Mouse (Mus musculus): ENCODE results near the gene C2.

The C2 gene

GRCm38 (mm10) chr17:34884704-34885103 lies 13.4 kb downstream of the C2 start:
- intact Hi-C loops (cut with DNase I): no loop called here

GRCm38 (mm10) chr17:34883332-34883731 lies 14.7 kb downstream of the C2 start:
- intact Hi-C loops (cut with DNase I): no loop called here

- intact Hi-C loops (cut with DNase I): no loop called here
These were observed 16.3 kb downstream of the C2 start, which contains the start of gene Gm20547 for GRCm38 (mm10) chr17:34881683-34882310. Gene Gm20547 (minus strand): TSS chr17:34882042.

- intact Hi-C loops (cut with DNase I): no loop called here
These were observed 16.9 kb downstream of the C2 start for GRCm38 (mm10) chr17:34881166-34881565.

DNA sequence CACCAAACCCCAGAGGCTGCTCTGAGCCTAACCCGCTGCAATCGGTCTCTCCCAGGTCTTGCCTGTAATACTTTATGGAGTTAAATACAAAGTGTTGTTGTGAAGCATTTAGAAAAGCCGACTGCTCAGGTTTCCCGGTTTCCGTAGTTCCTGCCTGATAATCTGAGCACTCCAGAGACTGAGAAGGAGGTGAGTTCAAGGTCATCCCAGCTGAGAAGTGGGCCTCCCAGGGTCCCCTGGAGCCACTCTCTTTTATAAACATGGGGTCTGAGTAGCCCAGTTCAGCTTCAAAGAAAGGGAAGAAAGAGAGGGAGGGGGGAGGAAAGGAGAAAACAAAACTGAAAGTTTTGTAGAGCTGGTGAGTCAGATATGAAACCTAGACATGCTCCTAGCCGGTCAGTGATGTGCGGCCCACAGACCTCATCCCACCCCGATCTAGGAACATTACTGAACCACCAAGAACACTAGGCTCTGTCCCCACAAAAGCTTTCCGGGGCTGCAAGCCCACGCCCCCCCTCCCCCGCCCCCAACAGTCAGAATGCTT lies 18.7 kb downstream of the C2 start, which contains the start of gene Zbtb12:
Zbtb12 (plus strand) TSS at position 148 of the 544 bp plus-strand sequence.
- intact Hi-C loops (cut with DNase I): no loop called here

GRCm38 (mm10) chr17:34874321-34874720 lies 23.7 kb downstream of the C2 start:
- intact Hi-C loops (cut with DNase I): no loop called here

- intact Hi-C loops (cut with DNase I): no loop called here
These were observed 32.1 kb downstream of the C2 start for GRCm38 (mm10) chr17:34865981-34866380.

GRCm38 (mm10) chr17:34862416-34863081 lies 35.5 kb downstream of the C2 start, which contains the start of gene Cfb:
Gene Cfb (minus strand): TSS chr17:34862518.
- intact Hi-C loops (cut with DNase I): no loop called here

- intact Hi-C loops (cut with DNase I): no loop called here
These were observed 36.2 kb downstream of the C2 start for GRCm38 (mm10) chr17:34861704-34862415.

- intact Hi-C loops (cut with DNase I): no loop called here
These were observed 37.6 kb downstream of the C2 start for GRCm38 (mm10) chr17:34860514-34860913.

GRCm38 (mm10) chr17:34858670-34859069 lies 39.4 kb downstream of the C2 start:
- intact Hi-C loops (cut with DNase I): loop anchor here (5.0 kb wide), 2 partner anchors 39 to 54 kb away; partner anchors contain the start of genes C2, Ehmt2 and Slc44a4

GRCm38 (mm10) chr17:34855825-34856224 lies 42.2 kb downstream of the C2 start:
- intact Hi-C loops (cut with DNase I): loop anchor here (5.0 kb wide), 2 partner anchors 41 to 56 kb away; partner anchors contain the start of genes C2, Ehmt2 and Slc44a4

GRCm38 (mm10) chr17:34854761-34855160 lies 43.3 kb downstream of the C2 start:
- intact Hi-C loops (cut with DNase I): loop anchor here (5.0 kb wide), 2 partner anchors 43 to 58 kb away; partner anchors contain the start of genes C2, Ehmt2 and Slc44a4

DNA sequence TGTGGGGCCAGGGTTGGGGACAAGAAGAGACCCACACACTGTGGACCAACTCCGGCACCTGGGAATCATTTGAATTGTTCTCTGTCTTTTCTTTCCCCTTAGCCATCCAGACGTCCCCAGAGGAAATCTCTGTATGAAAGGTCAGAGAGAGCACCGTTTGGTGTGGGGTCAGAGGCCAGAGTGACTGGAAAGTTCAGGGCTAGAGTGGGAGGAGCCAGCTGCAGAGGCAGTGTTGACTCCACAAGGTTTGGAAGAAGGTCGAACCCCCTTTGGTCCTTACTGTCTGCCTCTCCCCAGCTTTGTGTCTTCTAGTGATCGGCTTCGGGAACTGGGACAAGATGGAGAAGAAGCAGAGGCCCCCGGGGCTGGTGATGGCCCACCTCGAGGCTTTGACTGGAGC lies 44.6 kb downstream of the C2 start:
- intact Hi-C loops (cut with DNase I): no loop called here

DNA sequence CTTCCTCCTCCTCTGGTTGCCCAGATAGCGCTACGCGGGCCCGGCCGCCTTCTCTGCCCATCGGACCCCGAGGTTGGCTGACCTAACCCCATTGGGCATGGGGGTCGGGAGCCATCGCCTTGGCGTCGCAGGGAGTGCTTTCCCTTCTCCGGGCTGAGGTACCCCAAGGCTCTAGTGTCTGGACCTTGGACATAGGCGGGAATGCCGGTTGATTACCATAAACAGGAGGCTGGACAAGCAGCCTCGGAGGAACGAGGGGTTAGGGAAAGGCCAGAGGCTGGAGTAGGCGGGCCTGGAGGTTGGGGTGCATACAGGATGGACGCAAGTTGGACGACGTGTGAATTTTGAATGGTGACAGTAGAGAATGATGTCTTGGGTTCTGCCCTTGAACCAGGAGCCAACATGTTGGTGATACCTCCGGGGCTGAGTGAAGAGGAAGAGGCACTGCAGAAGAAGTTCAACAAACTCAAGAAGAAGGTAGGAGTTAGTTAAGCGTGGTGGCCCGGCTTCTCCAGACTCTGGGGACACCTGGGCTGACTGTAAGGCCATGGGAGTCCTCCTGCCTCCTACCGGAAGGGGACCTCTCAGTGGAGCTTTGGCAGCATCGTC lies 47.4 kb downstream of the C2 start:
- intact Hi-C loops (cut with DNase I): no loop called here

DNA sequence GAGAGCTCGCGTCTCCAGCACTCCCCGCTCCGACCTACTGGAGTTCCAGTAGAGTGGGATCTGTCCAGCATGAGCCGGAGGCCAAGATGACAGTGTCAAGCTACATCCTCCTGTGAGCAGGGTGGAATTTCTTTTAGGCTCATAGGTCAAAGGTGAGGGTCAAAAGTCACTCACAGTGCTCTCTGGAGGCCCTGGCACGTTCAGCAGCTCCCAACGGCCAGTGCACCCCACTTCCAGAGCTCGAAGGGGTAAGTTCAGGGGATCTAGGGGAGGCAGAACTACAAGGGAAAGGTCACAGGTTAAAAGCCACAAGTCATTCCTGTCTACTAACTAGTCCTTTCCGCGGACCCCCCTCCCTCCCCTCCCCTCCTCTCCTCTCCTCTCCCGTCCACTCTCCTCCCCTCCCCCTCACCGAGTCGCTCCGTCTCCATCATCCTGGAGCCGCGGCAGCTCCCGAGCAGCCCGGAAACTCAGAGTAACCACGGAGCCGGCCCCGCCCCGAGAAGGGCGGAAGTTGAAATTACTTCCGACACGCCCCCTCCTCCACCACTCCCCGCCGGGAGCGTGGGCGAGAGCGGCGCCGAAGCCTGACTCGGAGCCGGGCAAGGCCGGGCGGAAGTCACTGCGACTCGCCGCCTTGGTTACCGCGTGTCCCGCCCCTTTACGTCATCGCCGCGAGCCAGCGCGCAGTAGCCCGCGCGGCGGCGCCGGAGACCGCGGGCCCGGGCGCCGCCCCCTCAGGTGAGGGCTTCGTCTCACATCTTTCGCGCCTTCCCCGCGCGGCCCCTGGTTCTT lies 48.1 kb downstream of the C2 start, which contains the start of the genes Skiv2l and Nelfe:
Skiv2l (minus strand) TSS at position 489 of the 795 bp plus-strand sequence.
Nelfe (plus strand) TSS at position 670 of the 795 bp plus-strand sequence.
- intact Hi-C loops (cut with DNase I): no loop called here

DNA sequence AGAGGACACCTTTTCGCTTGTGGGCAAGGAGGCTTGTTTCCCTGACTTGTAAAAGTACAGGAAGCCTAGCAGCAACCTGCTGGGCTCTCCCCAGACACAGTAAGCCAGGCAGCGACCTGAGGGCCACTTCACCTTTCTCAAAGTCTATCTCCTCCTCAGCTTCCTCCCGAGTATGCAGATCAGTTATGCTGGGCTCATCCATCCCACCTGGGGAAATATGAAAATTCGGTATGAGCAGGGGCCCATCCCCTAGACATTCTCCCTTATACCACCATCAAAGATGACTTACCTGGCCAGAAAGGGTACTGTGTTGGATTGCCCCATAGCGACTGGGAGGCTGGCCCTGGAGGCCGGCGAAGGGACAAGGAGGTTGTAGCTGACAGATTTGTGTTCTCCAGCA lies 50.5 kb downstream of the C2 start:
- intact Hi-C loops (cut with DNase I): no loop called here

DNA sequence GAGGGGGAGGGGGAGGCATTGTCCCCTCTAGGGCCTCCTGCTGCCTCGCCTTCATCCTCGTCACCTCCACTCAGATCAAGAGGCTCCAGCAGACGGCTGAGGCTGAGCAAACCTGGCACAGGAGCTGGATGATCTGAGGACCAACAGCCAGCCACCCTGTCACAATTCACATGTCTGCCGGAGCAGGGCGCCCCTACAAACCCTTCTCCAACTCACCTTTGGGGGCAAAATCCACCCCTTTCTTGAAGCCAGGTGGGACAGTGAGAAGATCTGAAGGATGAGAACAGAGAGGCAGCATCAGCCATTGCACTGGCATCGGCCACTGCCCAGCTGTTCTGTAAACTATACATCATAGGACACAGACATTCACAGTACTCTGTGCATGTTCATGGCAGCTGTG lies 50.9 kb downstream of the C2 start:
- intact Hi-C loops (cut with DNase I): no loop called here

DNA sequence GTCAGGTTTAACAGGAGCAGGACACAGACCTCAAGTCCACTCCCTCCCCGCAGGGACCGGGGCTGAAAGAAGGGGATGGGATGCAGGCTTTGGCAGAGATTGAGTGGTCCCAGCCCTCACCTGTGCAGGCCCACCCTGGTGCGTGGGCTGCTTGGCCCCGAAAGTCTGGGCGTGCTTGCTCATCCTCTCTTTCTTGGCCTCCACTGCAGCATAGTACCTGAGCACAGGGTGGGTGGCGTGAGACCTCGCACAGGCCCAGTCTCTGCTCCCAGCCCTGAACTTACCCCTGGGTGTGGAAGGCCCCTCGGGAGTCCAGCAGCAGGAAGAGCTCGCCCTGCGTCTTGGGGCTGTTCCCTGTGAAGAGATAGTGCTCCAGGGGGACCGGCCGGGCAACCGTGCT lies 53.2 kb downstream of the C2 start:
- intact Hi-C loops (cut with DNase I): no loop called here

- intact Hi-C loops (cut with DNase I): no loop called here
These were observed 57.2 kb downstream of the C2 start for GRCm38 (mm10) chr17:34840736-34841307.

All from adrenal gland (tissue).